Mouse (Mus musculus) G1E (cell line): ENCODE results near the gene Ypel5.

Experiments used
- CTCF ChIP-seq: IDR thresholded peaks from 2 replicates; pipeline ENCODE4 v1.5.1; 2012; ENCODE audit warnings: low read depth, low read length, inconsistent platforms, mixed read lengths
- GATA1 ChIP-seq: IDR thresholded peaks from 2 replicates; pipeline ENCODE4 v1.6.1; 2012; ENCODE audit warnings: borderline replicate concordance, low read length, inconsistent platforms, mixed read lengths
- POLR2AphosphoS5 ChIP-seq: IDR thresholded peaks from 2 replicates; pipeline ENCODE4 v1.6.1; 2012; ENCODE audit warnings: low read depth, low read length, inconsistent platforms; ENCODE audit not compliant: insufficient replicate concordance
- TAL1 ChIP-seq: conservative IDR thresholded peaks from 2 replicates; pipeline ENCODE4 v1.6.1; 2012; ENCODE audit warnings: low read depth, low read length, inconsistent platforms, mixed read lengths

DNA sequence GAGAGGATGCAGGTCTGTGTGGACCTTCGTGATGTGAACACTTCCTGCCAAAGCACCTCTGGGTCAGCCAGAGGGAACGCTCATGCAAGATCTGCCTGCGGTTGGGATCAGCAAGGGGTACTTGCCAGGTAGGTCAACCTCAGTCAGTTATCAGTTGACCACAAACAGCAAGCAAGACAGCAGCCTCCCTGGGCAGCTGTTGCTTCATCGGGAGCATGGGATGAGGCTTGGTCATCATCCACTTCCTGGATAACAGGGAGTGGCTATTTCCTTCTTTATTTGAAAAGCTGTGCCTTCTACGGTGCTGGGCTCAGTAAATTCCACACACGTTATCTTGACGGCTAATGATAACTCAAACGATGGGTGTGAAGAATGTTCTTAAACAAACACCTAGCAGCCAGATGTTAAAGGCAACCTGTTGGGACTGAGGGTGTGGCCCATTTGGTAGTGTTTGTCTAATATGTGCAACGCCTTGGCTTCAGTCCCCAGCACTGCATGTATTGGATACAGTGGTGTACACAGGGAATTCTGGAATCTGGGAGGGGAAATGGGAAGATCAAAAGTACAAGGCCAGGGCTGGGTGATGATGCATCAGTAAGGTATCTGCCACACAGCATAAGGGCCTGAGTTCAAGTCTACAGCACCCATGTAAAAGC is 40.7 kb upstream of the Ypel5 start:
- TF ChIP-seq CTCF (no peak), GATA1 (no peak), TAL1 (no peak), POLR2AphosphoS5 (no peak)
